Comparison of ENCODE assay signal across 24 mouse cellular contexts in the genomic region with DNA sequence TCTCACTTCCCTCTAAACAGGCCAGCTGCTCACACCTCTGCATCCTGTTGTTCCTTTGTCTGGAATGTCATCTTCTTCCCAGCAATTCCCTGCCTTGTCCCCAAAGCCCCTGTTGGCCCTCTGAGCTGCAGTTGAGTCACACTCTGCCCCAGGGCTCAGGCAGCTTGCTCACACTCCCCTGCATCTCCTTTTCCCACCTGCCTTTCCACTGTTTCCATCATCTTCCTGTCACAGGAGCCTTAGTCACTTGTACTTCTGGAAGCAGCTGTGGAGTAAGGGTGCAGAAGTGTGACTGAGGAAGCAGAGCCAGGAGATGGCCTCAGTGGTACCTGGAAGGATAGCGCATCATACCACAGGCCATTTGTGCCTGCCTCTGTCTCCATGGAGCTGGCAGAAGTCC.
"Had no signal": no experiment of that assay in that cellular context is flagged by ENCODE, and none has a peak within 500 bp of the region (broad histone marks: within the 10 kb centered on the region; RNA-seq: fewer than 3 reads in every experiment).

No protein-coding gene starts in this region.

- H3K36me3 ChIP-seq: hindbrain, embryonic 15.5 days had no signal

- ATAC-seq: hindbrain, postnatal 0 days; intestine, embryonic 16.5 days had no signal

- H3K9me3 ChIP-seq: heart, embryonic 10.5 days; heart, embryonic 12.5 days; hindbrain, embryonic 10.5 days; hindbrain, embryonic 12.5 days; hindbrain, embryonic 15.5 days; kidney, embryonic 15.5 days; limb, embryonic 10.5 days; limb, embryonic 12.5 days; liver, embryonic 13.5 days had no signal

- H3K27me3 ChIP-seq: heart, embryonic 12.5 days; hindbrain, embryonic 12.5 days; hindbrain, embryonic 15.5 days; kidney, embryonic 15.5 days; limb, embryonic 12.5 days; liver, embryonic 13.5 days had no signal

- DNase-seq: gastrocnemius, postnatal 14 days; gastrocnemius, postnatal 36 days; heart, adult 18-20 months; heart, postnatal 10 days; heart, postnatal 4 days; kidney, adult 11 months; kidney, adult 2 months; kidney, adult 9 months; kidney, postnatal 14 days; kidney, postnatal 36 days; layer of hippocampus, adult 9-11 months; layer of hippocampus, postnatal 36 days; liver; liver, embryonic 13.5 days had no signal

- H3K4me1 ChIP-seq: heart, embryonic 10.5 days; heart, embryonic 12.5 days; hindbrain, embryonic 10.5 days; hindbrain, embryonic 12.5 days; hindbrain, embryonic 15.5 days; kidney, embryonic 15.5 days; limb, embryonic 10.5 days; limb, embryonic 12.5 days; liver, embryonic 13.5 days had no signal

- H3K4me3 ChIP-seq: heart, embryonic 10.5 days; heart, embryonic 12.5 days; hindbrain, embryonic 10.5 days; hindbrain, embryonic 12.5 days; hindbrain, embryonic 15.5 days; kidney, embryonic 15.5 days; limb, embryonic 10.5 days; limb, embryonic 12.5 days; liver, embryonic 13.5 days had no signal
